Mouse (Mus musculus): ENCODE measurements around the gene Wwox. TPM values are rescaled to one million over a fixed set of nuclear protein-coding genes. Genes with fewer than 3 reads are reported as not detected.

Wwox gene
- total and polyA plus RNA-seq, 3 experiments, result 7.6 to 61.8 (median 12.2) TPM

DNA sequence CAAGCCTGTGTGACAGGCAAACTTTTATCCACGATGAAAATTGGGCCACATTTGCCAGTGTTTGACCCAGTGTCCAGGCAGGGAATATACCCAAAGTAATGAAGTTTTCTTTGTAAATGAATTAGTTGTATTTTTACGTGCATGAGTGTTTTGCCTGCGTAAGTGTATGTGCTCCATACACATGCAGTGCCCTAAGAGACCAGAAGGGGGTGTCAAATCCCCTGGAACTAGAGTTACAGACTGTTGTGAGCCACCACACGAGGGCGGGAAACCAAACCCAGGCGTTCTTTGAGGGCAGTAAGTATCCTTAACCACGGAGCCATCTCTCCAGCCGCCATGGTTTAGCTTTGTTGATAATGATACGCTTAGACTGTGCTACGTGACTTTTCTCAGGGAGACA lies 755.9 kb downstream of the Wwox start:
- Histone ChIP-seq H3K4me3 (ENCODE audit: control insufficient read depth in 1 of 2, insufficient read depth in 1 of 2, low read depth in 2 of 2, low read length in 2 of 2) (no peak overlapping the region), H3K27me3 (ENCODE audit: control insufficient read depth in 1 of 2, insufficient read depth in 2 of 2, low read length in 2 of 2) (no peaks in the 10 kb centered on the region), H3K9ac (ENCODE audit: control insufficient read depth, low read depth, low read length, poor library complexity, severe bottlenecking) (no peak overlapping the region), H3K27ac (ENCODE audit: control insufficient read depth, low read depth, low read length) (no peak overlapping the region), H3K79me2 (ENCODE audit: control insufficient read depth, insufficient read depth, low read length, poor library complexity) (no peaks in the 10 kb centered on the region), H3K9me3 (replicated peaks; ENCODE audit: insufficient read depth, low read length) (no peaks in the 10 kb centered on the region), H3K36me3 (ENCODE audit: control insufficient read depth in 1 of 2, insufficient read depth in 2 of 2, low read length in 2 of 2) (no peaks in the 10 kb centered on the region), H3K4me1 (ENCODE audit: control insufficient read depth in 1 of 2, insufficient read depth in 2 of 2, low read length in 2 of 2) (no peaks in the 10 kb centered on the region)
- TF ChIP-seq MYB (IDR thresholded peaks at IDR 0.05; ENCODE audit: low read depth, low read length), result no peak
- TF ChIP-seq ELF1 (IDR thresholded peaks at IDR 0.05; ENCODE audit: low read depth, low read length), result no peak
- no peak for TF ChIP-seq CTCF (IDR thresholded peaks at IDR 0.05 in 2 of 3, conservative IDR thresholded peaks at IDR 0.05 in 1 of 3; ENCODE audit: control insufficient read depth in 1 of 3, insufficient read depth in 1 of 3, low read depth in 2 of 3, low read length in 3 of 3, poor library complexity in 1 of 3, severe bottlenecking in 1 of 3)
- TF ChIP-seq MXI1 (IDR thresholded peaks at IDR 0.05; ENCODE audit: low read depth, low read length), result no peak
- no peak for TF ChIP-seq EP300 (IDR thresholded peaks at IDR 0.05; ENCODE audit: low read depth in 1 of 2, low read length in 2 of 2)
- TF ChIP-seq MAZ (IDR thresholded peaks at IDR 0.05; ENCODE audit: low read depth, low read length), result no peak
- no peak for TF ChIP-seq GATA1 (IDR thresholded peaks at IDR 0.05; ENCODE audit: low read depth, low read length)
- no peak for TF ChIP-seq MEF2A (IDR thresholded peaks at IDR 0.05; ENCODE audit: extremely low read depth, insufficient replicate concordance, low read depth, low read length, poor library complexity, severe bottlenecking)
- TF ChIP-seq POLR2A (IDR thresholded peaks at IDR 0.05; ENCODE audit: control insufficient read depth in 1 of 2, insufficient read depth in 1 of 2, low read depth in 1 of 2, low read length in 2 of 2, poor library complexity in 1 of 2), result no peak
- TF ChIP-seq ZC3H11A (IDR thresholded peaks at IDR 0.05; ENCODE audit: low read depth, low read length), result no peak
- TF ChIP-seq MAFK (IDR thresholded peaks at IDR 0.05; ENCODE audit: borderline replicate concordance, low read depth, low read length), result no peak
- TF ChIP-seq TCF12 (IDR thresholded peaks at IDR 0.05; ENCODE audit: low read depth, low read length), result no peak
- TF ChIP-seq HCFC1 (IDR thresholded peaks at IDR 0.05; ENCODE audit: low read depth, low read length), result no peak
- no peak for DNase-seq (ENCODE audit: low read depth, low spot score)

GRCm38 (mm10) chr8:115196859-115197258 lies 757.4 kb downstream of the Wwox start:
- DNase-seq (ENCODE audit: low read depth, low spot score), result no peak

More at GRCm38 (mm10) chr8:115196859-115197258, 757.4 kb downstream of the Wwox start:
- Histone ChIP-seq H3K27me3 (ENCODE audit: control insufficient read depth in 1 of 2, insufficient read depth in 2 of 2, low read length in 2 of 2) (no peaks in the 10 kb centered on the region), H3K79me2 (ENCODE audit: control insufficient read depth, insufficient read depth, low read length, poor library complexity) (no peaks in the 10 kb centered on the region), H3K36me3 (ENCODE audit: control insufficient read depth in 1 of 2, insufficient read depth in 2 of 2, low read length in 2 of 2) (no peaks in the 10 kb centered on the region), H3K9me3 (replicated peaks; ENCODE audit: insufficient read depth, low read length) (no peaks in the 10 kb centered on the region), H3K4me3 (ENCODE audit: control insufficient read depth in 1 of 2, insufficient read depth in 1 of 2, low read depth in 2 of 2, low read length in 2 of 2) (no peak overlapping the region), H3K27ac (ENCODE audit: control insufficient read depth, low read depth, low read length) (no peak overlapping the region), H3K4me1 (ENCODE audit: control insufficient read depth in 1 of 2, insufficient read depth in 2 of 2, low read length in 2 of 2) (no peaks in the 10 kb centered on the region), H3K9ac (ENCODE audit: control insufficient read depth, low read depth, low read length, poor library complexity, severe bottlenecking) (no peak overlapping the region)
- TF ChIP-seq RAD21 (IDR thresholded peaks at IDR 0.05; ENCODE audit: low read depth, low read length), result no peak
- no peak for TF ChIP-seq CHD2 (IDR thresholded peaks at IDR 0.05; ENCODE audit: low read length)
- no peak for TF ChIP-seq MAX (IDR thresholded peaks at IDR 0.05; ENCODE audit: low read length)
- TF ChIP-seq ZC3H11A (IDR thresholded peaks at IDR 0.05; ENCODE audit: low read depth, low read length), result no peak
- TF ChIP-seq ELF1 (IDR thresholded peaks at IDR 0.05; ENCODE audit: low read depth, low read length), result no peak
- no peak for TF ChIP-seq RCOR1 (IDR thresholded peaks at IDR 0.05; ENCODE audit: low read depth, low read length)
- TF ChIP-seq TBP (IDR thresholded peaks at IDR 0.05; ENCODE audit: low read depth, low read length), result no peak
- TF ChIP-seq ZKSCAN1 (IDR thresholded peaks at IDR 0.05; ENCODE audit: low read depth, low read length), result no peak
- no peak for TF ChIP-seq GABPA (IDR thresholded peaks at IDR 0.05; ENCODE audit: low read depth, low read length)
- no peak for TF ChIP-seq NELFE (IDR thresholded peaks at IDR 0.05; ENCODE audit: low read depth, low read length)
- no peak for TF ChIP-seq POLR2A (IDR thresholded peaks at IDR 0.05; ENCODE audit: control insufficient read depth in 1 of 2, insufficient read depth in 1 of 2, low read depth in 1 of 2, low read length in 2 of 2, poor library complexity in 1 of 2)
- no peak for TF ChIP-seq MAFK (IDR thresholded peaks at IDR 0.05; ENCODE audit: borderline replicate concordance, low read depth, low read length)
- no peak for TF ChIP-seq MYB (IDR thresholded peaks at IDR 0.05; ENCODE audit: low read depth, low read length)
- no peak for TF ChIP-seq MYC (IDR thresholded peaks at IDR 0.05; ENCODE audit: low read depth, low read length)
- no peak for TF ChIP-seq MEF2A (IDR thresholded peaks at IDR 0.05; ENCODE audit: extremely low read depth, insufficient replicate concordance, low read depth, low read length, poor library complexity, severe bottlenecking)
- no peak for TF ChIP-seq USF2 (IDR thresholded peaks at IDR 0.05; ENCODE audit: borderline replicate concordance in 1 of 2, insufficient read depth in 1 of 2, low read depth in 1 of 2, low read length in 2 of 2)
